In the genomic region with DNA sequence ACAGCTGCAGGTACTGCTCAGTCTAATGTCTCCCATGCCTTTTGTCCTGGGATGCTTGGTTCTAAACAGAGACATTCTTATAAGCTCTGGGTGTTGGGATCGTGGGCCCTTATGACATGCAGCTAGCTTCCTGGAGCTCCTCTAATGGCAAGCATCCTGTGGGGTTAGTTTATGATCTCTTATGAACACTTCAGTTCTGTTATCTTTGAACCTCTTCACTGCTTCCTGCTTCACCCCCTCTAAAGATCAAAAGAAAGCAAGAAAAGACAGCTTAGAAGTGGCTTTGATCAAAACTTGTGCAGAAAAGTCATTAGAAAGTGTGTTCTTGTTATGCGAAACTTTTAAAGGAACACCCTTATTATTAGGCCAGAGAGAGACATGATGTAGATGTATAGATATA, we compare ENCODE assay signal across 25 mouse cellular contexts.
"Had no signal": no experiment of that assay in that cellular context is flagged by ENCODE, and none has a peak within 500 bp of the region (broad histone marks: within the 10 kb centered on the region; RNA-seq: fewer than 3 reads in every experiment).

No protein-coding gene starts in this region.

- ATAC-seq: hindbrain, postnatal 0 days; intestine, embryonic 16.5 days had no signal

- DNase-seq: gastrocnemius, adult 2 months; gastrocnemius, postnatal 10 days; gastrocnemius, postnatal 25 days; heart, adult 18-20 months; heart, postnatal 10 days; kidney, adult 11 months; kidney, adult 2 months; kidney, adult 9 months; kidney, postnatal 14 days; kidney, postnatal 36 days; liver; liver, embryonic 13.5 days had no signal

- H3K9me3 ChIP-seq: heart, embryonic 10.5 days; heart, embryonic 12.5 days; hindbrain, embryonic 13.5 days; hindbrain, embryonic 15.5 days; kidney, embryonic 15.5 days; limb, embryonic 10.5 days; limb, embryonic 12.5 days; liver, embryonic 13.5 days had no signal

- H3K27me3 ChIP-seq: heart, embryonic 12.5 days; hindbrain, embryonic 13.5 days; hindbrain, embryonic 15.5 days; kidney, embryonic 15.5 days; limb, embryonic 12.5 days; liver, embryonic 13.5 days had no signal

- H3K9ac ChIP-seq: heart, embryonic 12.5 days; hindbrain, embryonic 13.5 days; hindbrain, embryonic 15.5 days; kidney, embryonic 15.5 days; limb, embryonic 12.5 days; liver, embryonic 13.5 days had no signal

- H3K27ac ChIP-seq: gastrocnemius, adult 2 months; heart, embryonic 10.5 days; hindbrain, embryonic 13.5 days; hindbrain, embryonic 15.5 days; hindbrain, postnatal 0 days; kidney, embryonic 15.5 days; kidney, postnatal 0 days; layer of hippocampus, adult 2 months; left cerebral cortex, adult 2 months; limb, embryonic 10.5 days; limb, embryonic 12.5 days; liver, embryonic 13.5 days had no signal

- H3K4me3 ChIP-seq: gastrocnemius, adult 2 months; heart, embryonic 10.5 days; heart, embryonic 12.5 days; hindbrain, embryonic 13.5 days; hindbrain, embryonic 15.5 days; kidney, embryonic 15.5 days; layer of hippocampus, adult 2 months; left cerebral cortex, adult 2 months; limb, embryonic 10.5 days; limb, embryonic 12.5 days; liver, embryonic 13.5 days had no signal

- H3K4me1 ChIP-seq: heart, embryonic 10.5 days; heart, embryonic 12.5 days; hindbrain, embryonic 13.5 days; hindbrain, embryonic 15.5 days; kidney, embryonic 15.5 days; limb, embryonic 10.5 days; limb, embryonic 12.5 days; liver, embryonic 13.5 days had no signal

- H3K36me3 ChIP-seq: heart, embryonic 10.5 days; heart, embryonic 12.5 days; hindbrain, embryonic 13.5 days; hindbrain, embryonic 15.5 days; kidney, embryonic 15.5 days; limb, embryonic 10.5 days; limb, embryonic 12.5 days; liver, embryonic 13.5 days had no signal

- H3K4me2 ChIP-seq: heart, embryonic 12.5 days; hindbrain, embryonic 13.5 days; hindbrain, embryonic 15.5 days; kidney, embryonic 15.5 days; limb, embryonic 12.5 days; liver, embryonic 11.5 days; liver, embryonic 13.5 days had no signal
